Mouse (Mus musculus) stomach, embryonic 16.5 days (tissue): Measurements from ENCODE around the gene Cd200r4. TPM values are rescaled to one million over a fixed set of nuclear protein-coding genes. Genes with fewer than 3 reads are reported as not detected.
"Not testable (repeated sequence)": the region's sequence is repeated elsewhere in the genome, so short reads cannot be mapped to it uniquely, and the experiment has no call there.

Source experiments
- ATAC-seq: fragments of 200-750 bp; cut with Nextera tagmentation; 2 replicates; pipeline ENCODE4 v1.8.0; 2017; ENCODE audit warnings: moderate number of reproducible peaks, moderate TSS enrichment; ENCODE audit not compliant: insufficient read depth, low FRiP score
- H3K27ac ChIP-seq: fragments of 300-500 bp; sonication (generic); 2 replicates; pipeline ENCODE4 v1.5.1; 2014; ENCODE audit warnings: low read length
- H3K27me3 ChIP-seq: fragments of 300-500 bp; sonication (generic); 2 replicates; pipeline ENCODE4 v1.6.1; 2014; ENCODE audit warnings: low read length, control low read depth, mixed read lengths; ENCODE audit not compliant: control insufficient read depth, insufficient read depth
- H3K36me3 ChIP-seq: fragments of 300-500 bp; sonication (generic); 2 replicates; pipeline ENCODE4 v1.6.1; 2014; ENCODE audit warnings: low read length; ENCODE audit not compliant: control insufficient read depth, insufficient read depth
- H3K4me1 ChIP-seq: fragments of 300-500 bp; sonication (generic); 2 replicates; pipeline ENCODE4 v1.6.1; 2014; ENCODE audit warnings: low read length, control low read depth, mixed read lengths; ENCODE audit not compliant: control insufficient read depth, insufficient read depth
- H3K4me2 ChIP-seq: fragments of 300-500 bp; sonication (generic); 2 replicates; pipeline ENCODE4 v1.6.1; 2014; ENCODE audit warnings: low read depth, low read length, mixed read lengths
- H3K4me3 ChIP-seq: fragments of 300-500 bp; sonication (generic); replicated peaks from 2 replicates; pipeline ENCODE4 v1.5.1; 2014; ENCODE audit warnings: mild to moderate bottlenecking, low read length
- H3K9ac ChIP-seq: fragments of 300-500 bp; sonication (generic); 2 replicates; pipeline ENCODE4 v1.6.1; 2014; ENCODE audit warnings: low read length
- H3K9me3 ChIP-seq: fragments of 300-500 bp; sonication (generic); replicated peaks from 2 replicates; pipeline ENCODE4 v1.6.1; 2016; ENCODE audit warnings: low read length, control low read depth; ENCODE audit not compliant: control insufficient read depth
- WGBS: fragments of 180-500 bp; shearing (Covaris S2); extraction: QIAGEN DNeasy Blood & Tissue Kit; methylation state at CpG from one replicate; pipeline ENCODE4 v1.1.7; 2014; 5-methylcytosine and 5-hydroxymethylcytosine counted together
- polyA plus RNA-seq: library from polyadenylated mRNA; unstranded; fragments of >200 nt; fragmentation: Nextera tagmentation; extraction: Ambion mirVana; gene quantifications from 2 replicates; pipeline ENCODE4 v1.2.1, GENCODE M21; 2015

Gene Cd200r4
- polyA plus RNA-seq, 1 experiment from 2014 or later: 0.37 TPM

DNA sequence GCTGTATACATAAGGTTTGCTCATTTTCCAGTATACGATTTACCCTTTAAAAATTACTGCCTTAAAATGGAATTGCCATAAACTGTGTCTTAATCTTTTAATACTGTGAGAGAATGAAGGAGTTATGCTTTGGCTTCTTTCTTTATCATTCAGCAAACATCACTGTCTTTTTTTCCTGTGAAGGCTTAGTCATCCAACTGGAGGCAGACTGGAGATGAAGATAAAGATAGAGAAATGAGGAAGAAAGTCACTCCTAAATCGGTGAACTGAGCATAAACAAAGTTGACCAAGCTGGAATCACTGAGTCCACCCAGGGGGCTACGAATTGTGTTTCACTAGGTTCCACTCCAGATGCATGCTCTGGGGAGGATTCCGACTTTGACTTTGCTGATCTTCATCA lies 9.0 kb downstream of the Cd200r4 start:
- no peaks in the 10 kb centered on the region for H3K36me3 ChIP-seq
- H3K27ac ChIP-seq: no peak overlapping the region
- no peaks in the 10 kb centered on the region for H3K9me3 ChIP-seq
- no peaks in the 10 kb centered on the region for H3K4me1 ChIP-seq
- WGBS: 76% methylated on average over 4 of the region's 4 CpGs
- no peak for ATAC-seq
- H3K4me3 ChIP-seq: no peak overlapping the region
- no peaks in the 10 kb centered on the region for H3K27me3 ChIP-seq
- no peak overlapping the region for H3K4me2 ChIP-seq
- no peak overlapping the region for H3K9ac ChIP-seq

DNA sequence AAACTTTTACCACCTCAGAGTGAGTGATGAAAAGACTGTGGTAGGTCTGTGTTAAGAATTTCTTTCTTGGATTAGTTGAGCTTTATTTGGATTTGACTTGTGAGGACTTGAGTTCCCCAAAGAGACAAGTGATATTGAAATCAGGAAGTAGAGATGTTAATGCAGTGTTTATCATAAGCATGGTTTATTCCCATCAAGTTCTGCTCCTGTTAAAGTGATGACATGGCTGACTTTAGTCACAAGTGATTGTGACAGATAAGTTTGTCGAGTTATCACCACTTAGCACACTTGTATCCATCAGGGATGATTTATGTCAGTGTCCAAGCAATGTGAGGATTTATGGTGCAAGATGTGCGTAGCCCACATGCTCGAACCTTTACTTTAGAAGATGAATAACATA lies 20.8 kb downstream of the Cd200r4 start:
- Histone ChIP-seq H3K27ac (no peak overlapping the region), H3K4me1 (no peaks in the 10 kb centered on the region), H3K4me2 (no peak overlapping the region), H3K9ac (no peak overlapping the region), H3K4me3 (no peak overlapping the region), H3K27me3 (no peaks in the 10 kb centered on the region), H3K36me3 (no peaks in the 10 kb centered on the region), H3K9me3 (no peaks in the 10 kb centered on the region)
- 40% methylated on average over 3 of the region's 3 CpGs for WGBS
- ATAC-seq: no peak

DNA sequence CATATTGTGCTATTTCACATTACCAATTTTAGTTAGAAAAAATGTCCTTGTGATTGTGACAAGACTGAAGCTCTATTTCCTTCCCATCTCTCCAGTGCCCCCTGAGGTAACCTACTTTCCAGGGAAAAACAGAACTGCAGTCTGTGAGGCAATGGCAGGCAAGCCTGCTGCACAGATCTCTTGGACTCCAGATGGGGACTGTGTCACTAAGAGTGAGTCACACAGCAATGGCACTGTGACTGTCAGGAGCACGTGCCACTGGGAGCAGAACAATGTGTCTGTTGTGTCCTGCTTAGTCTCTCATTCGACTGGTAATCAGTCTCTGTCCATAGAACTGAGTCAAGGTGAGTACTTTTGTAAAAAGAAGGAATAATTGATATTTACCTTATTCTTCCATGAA lies 21.7 kb downstream of the Cd200r4 start:
- H3K4me3 ChIP-seq, ATAC-seq, H3K9me3 ChIP-seq, H3K4me2 ChIP-seq, H3K9ac ChIP-seq, H3K36me3 ChIP-seq, H3K27ac ChIP-seq, H3K27me3 ChIP-seq, H3K4me1 ChIP-seq: not testable (repeated sequence)
- WGBS: 39% methylated on average over 2 of the region's 2 CpGs

DNA sequence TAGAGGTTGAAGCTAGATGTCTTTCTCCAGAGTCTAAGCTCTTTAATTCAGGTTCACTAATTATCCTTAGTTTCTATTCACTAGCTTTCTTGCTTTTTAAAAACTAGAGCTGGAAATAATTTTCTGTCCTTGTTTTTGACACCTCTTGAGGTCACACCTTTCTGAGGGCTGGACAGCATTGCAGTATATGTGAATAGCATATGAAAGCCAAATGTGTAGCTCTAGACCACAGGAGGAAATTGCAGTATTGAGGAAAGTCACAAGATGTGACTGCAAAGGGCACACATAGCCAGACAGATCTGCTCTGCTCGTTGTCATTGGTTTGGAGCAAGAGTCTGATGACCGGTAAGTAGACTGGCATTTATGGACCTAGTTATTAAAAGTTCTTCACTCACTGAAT lies 55.3 kb downstream of the Cd200r4 start, which contains the start of gene Cd200r2:
Gene Cd200r2 (plus strand): TSS at position 301 of the 400 bp plus-strand sequence.
- Histone ChIP-seq H3K27ac (no peak within 1 kb of the TSS), H3K4me3 (no peak within 1 kb of the TSS), H3K36me3 (no peaks in the 10 kb centered on the region), H3K27me3 (no peaks in the 10 kb centered on the region), H3K9me3 (no peaks in the 10 kb centered on the region), H3K4me1 (no peaks in the 10 kb centered on the region), H3K9ac (no peak within 1 kb of the TSS), H3K4me2 (no peak within 1 kb of the TSS)
- no peak for ATAC-seq
- WGBS: 86% methylated on average over 2 of the region's 2 CpGs

DNA sequence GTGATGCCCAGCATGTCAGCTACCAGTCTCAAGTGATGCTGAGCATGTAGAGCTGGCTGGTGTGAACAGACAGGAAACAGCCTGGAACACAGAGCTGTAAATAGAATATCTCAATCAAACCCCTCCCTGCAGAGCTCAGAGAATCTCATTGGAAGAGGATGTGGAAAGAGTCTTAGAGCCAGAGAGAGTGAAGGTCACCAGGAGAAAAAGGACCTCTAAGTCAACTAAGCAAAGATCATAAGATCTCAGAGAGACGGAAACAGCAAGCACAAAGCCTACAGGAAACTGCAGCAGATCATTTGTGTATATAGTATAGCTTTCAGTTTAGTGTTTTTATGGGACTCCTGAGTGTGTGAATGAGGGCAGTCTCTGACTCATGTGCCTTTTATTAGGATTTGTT lies 63.6 kb downstream of the Cd200r4 start:
- no peaks in the 10 kb centered on the region for H3K4me1 ChIP-seq
- H3K9ac ChIP-seq: no peak overlapping the region
- no peaks in the 10 kb centered on the region for H3K9me3 ChIP-seq
- H3K27me3 ChIP-seq: no peaks in the 10 kb centered on the region
- no peak overlapping the region for H3K4me2 ChIP-seq
- WGBS: 48% methylated on average over 1 of the region's 1 CpGs
- no peak overlapping the region for H3K27ac ChIP-seq
- H3K4me3 ChIP-seq: no peak overlapping the region
- ATAC-seq: no peak
- H3K36me3 ChIP-seq: no peaks in the 10 kb centered on the region

DNA sequence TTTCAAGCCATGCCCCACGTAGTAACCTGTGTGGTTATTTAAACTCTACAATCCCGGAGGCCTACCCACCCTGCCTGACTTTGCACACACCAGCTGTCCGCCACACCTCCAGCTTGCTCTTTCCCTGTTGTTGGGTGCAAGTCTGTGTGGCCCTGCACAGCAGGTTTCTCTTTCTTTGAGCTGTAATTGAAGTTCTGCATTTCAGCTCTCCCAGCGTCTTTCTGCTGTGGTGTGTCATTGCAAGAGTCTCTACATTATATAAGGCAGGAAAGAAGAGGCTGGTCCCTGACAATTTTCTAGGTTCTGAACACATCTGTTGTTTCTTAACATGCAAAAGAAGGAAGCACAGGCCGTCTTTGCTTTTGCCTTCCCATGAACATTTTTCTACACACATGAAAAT lies 65.1 kb downstream of the Cd200r4 start:
- Histone ChIP-seq H3K9ac (no peak overlapping the region), H3K9me3 (no peaks in the 10 kb centered on the region), H3K27me3 (no peaks in the 10 kb centered on the region), H3K4me3 (no peak overlapping the region), H3K27ac (no peak overlapping the region), H3K4me2 (no peak overlapping the region), H3K4me1 (no peaks in the 10 kb centered on the region), H3K36me3 (no peaks in the 10 kb centered on the region)
- WGBS: 64% methylated on average over 5 of the region's 5 CpGs
- no peak for ATAC-seq

DNA sequence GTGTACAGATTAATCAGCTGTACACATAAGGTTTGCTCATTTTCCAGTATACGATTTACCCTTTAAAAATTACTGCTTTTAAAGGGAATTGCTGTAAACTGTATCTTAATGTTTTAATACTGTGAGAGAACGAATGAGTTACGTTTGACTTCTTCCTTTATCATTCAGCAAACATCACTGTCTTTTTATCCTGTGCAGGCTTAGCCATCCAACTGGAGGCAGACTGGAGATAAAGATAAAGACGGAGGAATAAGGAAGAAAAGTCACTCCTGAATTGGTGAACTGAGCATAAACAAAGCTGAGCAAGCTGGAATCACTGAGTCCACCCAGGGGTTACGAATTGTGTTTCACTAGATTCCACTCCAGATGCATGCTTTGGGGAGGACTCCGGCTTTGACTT lies 66.1 kb downstream of the Cd200r4 start:
- no peak overlapping the region for H3K9ac ChIP-seq
- H3K4me3 ChIP-seq: no peak overlapping the region
- H3K9me3 ChIP-seq: no peaks in the 10 kb centered on the region
- H3K4me1 ChIP-seq: no peaks in the 10 kb centered on the region
- H3K36me3 ChIP-seq: no peaks in the 10 kb centered on the region
- ATAC-seq: no peak
- no peak overlapping the region for H3K4me2 ChIP-seq
- no peak overlapping the region for H3K27ac ChIP-seq
- H3K27me3 ChIP-seq: no peaks in the 10 kb centered on the region
- WGBS: 64% methylated on average over 6 of the region's 6 CpGs

Other genes starting within 250 kb of the Cd200r4 start
- gene Nepro, start 87.4 kb upstream of the Cd200r4 start, polyA plus RNA-seq: 7.2 and 7.6 TPM in 2 replicates
- 25.1 and 26.3 TPM in 2 replicates for gene Gtpbp8, start 65.4 kb upstream of the Cd200r4 start, polyA plus RNA-seq
- gene Cd200r1, start 46.0 kb upstream of the Cd200r4 start, polyA plus RNA-seq: 1.1 and 1.7 TPM in 2 replicates
- 0.10 TPM in 1 of 2 replicates, not detected in the other for gene Cd200r2, start 55.4 kb downstream of the Cd200r4 start, polyA plus RNA-seq
- 0.71 and 1.3 TPM in 2 replicates for gene Cd200r3, start 131.9 kb downstream of the Cd200r4 start, polyA plus RNA-seq